Mouse (Mus musculus) embryo, embryonic 10 days (tissue): ENCODE results near the gene Tspear.
"Not testable (repeated sequence)": the region's sequence is repeated elsewhere in the genome, so short reads cannot be mapped to it uniquely, and the experiment has no call there.

Experiments used
- DNase-seq: peaks from one replicate; pipeline ENCODE4 v3.0.0-alpha.2; 2015; ENCODE audit warnings: low spot score

The Tspear gene

GRCm38 (mm10) chr10:77685895-77686664 is at the start of gene Tspear:
TSS of gene Tspear (plus strand) at chr10:77686569.
- DNase-seq, result no peak

GRCm38 (mm10) chr10:77638956-77639355 is 47.4 kb upstream of the Tspear start:
- DNase-seq, result no peak

GRCm38 (mm10) chr10:77643160-77643559 is 43.2 kb upstream of the Tspear start:
- no peak for DNase-seq

- DNase-seq, result no peak
Measured at GRCm38 (mm10) chr10:77645571-77645970, 40.8 kb upstream of the Tspear start.

GRCm38 (mm10) chr10:77647461-77647860 is 38.9 kb upstream of the Tspear start:
- DNase-seq, result no peak

- DNase-seq, result no peak
Measured at GRCm38 (mm10) chr10:77647901-77648300, 38.5 kb upstream of the Tspear start.

- no peak for DNase-seq
Measured at GRCm38 (mm10) chr10:77652046-77652445, 34.3 kb upstream of the Tspear start.

- DNase-seq, result no peak
Measured at GRCm38 (mm10) chr10:77658286-77658994, 27.9 kb upstream of the Tspear start.

- no peak for DNase-seq
Measured at GRCm38 (mm10) chr10:77663949-77664665, 22.3 kb upstream of the Tspear start.

- no peak for DNase-seq
Measured at GRCm38 (mm10) chr10:77666342-77666741, 20.0 kb upstream of the Tspear start.

GRCm38 (mm10) chr10:77667402-77667801 is 19.0 kb upstream of the Tspear start:
- DNase-seq, result no peak

GRCm38 (mm10) chr10:77670710-77671109 is 15.7 kb upstream of the Tspear start:
- no peak for DNase-seq

GRCm38 (mm10) chr10:77671519-77671918 is 14.8 kb upstream of the Tspear start:
- no peak for DNase-seq

GRCm38 (mm10) chr10:77673765-77674164 is 12.6 kb upstream of the Tspear start:
- DNase-seq, result no peak

- no peak for DNase-seq
Measured at GRCm38 (mm10) chr10:77677562-77677961, 8.8 kb upstream of the Tspear start.

- no peak for DNase-seq
Measured at GRCm38 (mm10) chr10:77682994-77683393, 3.4 kb upstream of the Tspear start.

- DNase-seq, result peak; percentile 36
Measured at GRCm38 (mm10) chr10:77684181-77684580, 2.2 kb upstream of the Tspear start.

GRCm38 (mm10) chr10:77687021-77687420 is 652 bp downstream of the Tspear start:
- DNase-seq, result no peak

- not testable (repeated sequence) for DNase-seq
Measured at GRCm38 (mm10) chr10:77690356-77690807, 4.0 kb downstream of the Tspear start, which contains the start of gene Gm19402. TSS of gene Gm19402 (minus strand) at chr10:77690757.

GRCm38 (mm10) chr10:77697133-77697532 is 10.8 kb downstream of the Tspear start, which contains the start of gene Gm9508:
TSS of gene Gm9508 (minus strand) at chr10:77697233.
- no peak for DNase-seq

GRCm38 (mm10) chr10:77706326-77706725 is 20.0 kb downstream of the Tspear start, which contains the start of gene Gm10272:
TSS of gene Gm10272 (plus strand) at chr10:77706626.
- DNase-seq, result no peak

- no peak for DNase-seq
Measured at GRCm38 (mm10) chr10:77709831-77710230, 23.5 kb downstream of the Tspear start.
